Mouse (Mus musculus) heart, adult 8-10 months (tissue): ENCODE measurements around the gene Gm20906. TPM values are rescaled to one million over a fixed set of nuclear protein-coding genes. Genes with fewer than 3 reads are reported as not detected.
"Not testable (repeated sequence)": the region's sequence is repeated elsewhere in the genome, so short reads cannot be mapped to it uniquely, and the experiment has no call there.

Experiments
- DNase-seq: peaks from one replicate; pipeline ENCODE4 v3.0.0; 2022; ENCODE audit warnings: low spot score
- total RNA-seq, 4 experiments: library from RNA; stranded (reverse); gene quantifications; 2 replicates each; pipeline ENCODE4 v1.2.4; 2022

The Gm20906 gene
- not detected for total RNA-seq

DNA sequence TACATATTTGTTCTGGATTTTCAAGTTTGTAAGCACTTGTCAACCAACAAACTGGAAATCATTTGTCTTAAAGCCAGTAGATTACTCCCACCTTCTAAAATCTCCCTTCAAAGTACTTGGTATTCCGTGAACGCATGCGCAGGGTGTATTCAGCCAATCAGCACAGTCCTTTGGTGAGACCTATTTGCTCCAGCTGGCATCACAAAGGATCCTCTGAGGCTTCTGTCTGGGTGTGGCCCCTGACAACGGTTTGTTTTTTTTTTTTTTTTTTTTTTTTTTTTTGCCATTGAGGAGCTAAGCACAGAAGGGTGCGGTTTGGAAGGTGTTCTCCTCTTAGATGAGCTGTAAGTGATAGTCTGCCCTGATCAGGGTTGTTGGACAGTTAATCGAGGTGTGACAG lies at the start of gene Gm20906:
Gm20906 (plus strand) TSS at position 301 of the 400 bp plus-strand sequence.
- not testable (repeated sequence) for DNase-seq
